Mouse (Mus musculus) left cerebral cortex, adult 8-10 months (tissue): ENCODE measurements around the gene Hipk2. TPM values are rescaled to one million over a fixed set of nuclear protein-coding genes. Genes with fewer than 3 reads are reported as not detected.
"Not testable (repeated sequence)": the region's sequence is repeated elsewhere in the genome, so short reads cannot be mapped to it uniquely, and the experiment has no call there.

Source experiments
- DNase-seq, 2 experiments: peaks; one replicate each; pipeline ENCODE4 v3.0.0; 2022; ENCODE audit warnings: low spot score in 2 of 2
- total RNA-seq, 4 experiments: library from RNA; stranded (reverse); gene quantifications; 2 replicates each; pipeline ENCODE4 v1.2.4; 2022

The Hipk2 gene
- total RNA-seq, 4 experiments from 2014 or later, result 63.1 to 76.0 (median 71.7) TPM

- peak in 1 of 2 experiments; percentile 55 for DNase-seq
Measured at GRCm38 (mm10) chr6:38704264-38704984, 171.5 kb downstream of the Hipk2 start.

- DNase-seq, result no peak
Measured at GRCm38 (mm10) chr6:38703526-38703925, 172.4 kb downstream of the Hipk2 start.

GRCm38 (mm10) chr6:38702810-38703399, 173.1 kb downstream of the Hipk2 start:
- DNase-seq, result no peak

- DNase-seq, result no peak
Measured at GRCm38 (mm10) chr6:38701421-38701820, 174.5 kb downstream of the Hipk2 start.

GRCm38 (mm10) chr6:38698233-38698889, 177.6 kb downstream of the Hipk2 start:
- no peak for DNase-seq

- peak in 1 of 2 experiments; percentile 57 for DNase-seq
Measured at GRCm38 (mm10) chr6:38696570-38696969, 179.4 kb downstream of the Hipk2 start.

- peak; percentile 49 to 70 for DNase-seq
Measured at GRCm38 (mm10) chr6:38695380-38696054, 180.4 kb downstream of the Hipk2 start.

- no peak for DNase-seq
Measured at GRCm38 (mm10) chr6:38692556-38692955, 183.4 kb downstream of the Hipk2 start.

GRCm38 (mm10) chr6:38691052-38691451, 184.9 kb downstream of the Hipk2 start:
- no peak for DNase-seq

GRCm38 (mm10) chr6:38690615-38691014, 185.3 kb downstream of the Hipk2 start:
- no peak for DNase-seq

- no peak for DNase-seq
Measured at GRCm38 (mm10) chr6:38688841-38689240, 187.1 kb downstream of the Hipk2 start.

- no peak for DNase-seq
Measured at GRCm38 (mm10) chr6:38687216-38687615, 188.7 kb downstream of the Hipk2 start.

GRCm38 (mm10) chr6:38682532-38682931, 193.4 kb downstream of the Hipk2 start:
- no peak for DNase-seq

- no peak for DNase-seq
Measured at GRCm38 (mm10) chr6:38677629-38678028, 198.3 kb downstream of the Hipk2 start.

- no peak for DNase-seq
Measured at GRCm38 (mm10) chr6:38676723-38677122, 199.2 kb downstream of the Hipk2 start.

- no peak for DNase-seq
Measured at GRCm38 (mm10) chr6:38676217-38676616, 199.7 kb downstream of the Hipk2 start.

- DNase-seq, result no peak
Measured at GRCm38 (mm10) chr6:38672011-38672410, 204.0 kb downstream of the Hipk2 start.

GRCm38 (mm10) chr6:38671270-38671669, 204.7 kb downstream of the Hipk2 start:
- DNase-seq, result no peak

GRCm38 (mm10) chr6:38670488-38670887, 205.5 kb downstream of the Hipk2 start:
- DNase-seq, result not testable (repeated sequence)

- DNase-seq, result no peak
Measured at GRCm38 (mm10) chr6:38669580-38669979, 206.4 kb downstream of the Hipk2 start.

GRCm38 (mm10) chr6:38662714-38663615, 213.0 kb downstream of the Hipk2 start, which contains the start of gene Clec2l:
Gene Clec2l, plus strand, starts transcription at chr6:38663069.
- peak in 1 of 2 experiments; percentile 41 for DNase-seq
